Mouse (Mus musculus) layer of hippocampus, postnatal 10 days (tissue): ENCODE data around the gene Tjp2. TPM values are rescaled to one million over a fixed set of nuclear protein-coding genes. Genes with fewer than 3 reads are reported as not detected.
"Not testable (repeated sequence)": the region's sequence is repeated elsewhere in the genome, so short reads cannot be mapped to it uniquely, and the experiment has no call there.

Experiments
- DNase-seq, 2 experiments: peaks; one replicate each; pipeline ENCODE4 v3.0.0; 2021; ENCODE audit warnings: low spot score in 2 of 2
- total RNA-seq, 2 experiments: library from RNA; stranded (reverse); gene quantifications; 2 replicates each; pipeline ENCODE4 v1.2.3; 2021

The Tjp2 gene
- total RNA-seq, 2 experiments from 2014 or later = 20.7 to 25.9 TPM

DNA sequence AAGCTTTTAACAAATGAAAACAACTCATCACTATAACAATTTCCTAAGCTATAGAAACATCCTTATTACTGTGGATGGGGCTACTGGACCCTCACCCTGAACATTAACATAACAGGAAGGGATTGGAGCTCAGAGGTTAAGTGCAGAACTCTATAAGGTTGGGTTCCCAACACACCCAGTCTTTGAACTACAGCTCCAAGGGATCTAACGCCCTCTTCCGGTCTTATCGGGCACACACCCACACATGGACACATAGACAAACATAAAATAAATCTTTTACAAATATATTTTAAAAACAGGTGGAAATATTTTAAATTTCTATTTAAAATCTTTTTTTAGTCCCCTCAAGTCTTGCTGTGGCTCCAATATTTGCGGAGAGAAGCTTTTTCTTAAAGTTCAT, 3.4 kb downstream of the Tjp2 start:
- no peak for DNase-seq

DNA sequence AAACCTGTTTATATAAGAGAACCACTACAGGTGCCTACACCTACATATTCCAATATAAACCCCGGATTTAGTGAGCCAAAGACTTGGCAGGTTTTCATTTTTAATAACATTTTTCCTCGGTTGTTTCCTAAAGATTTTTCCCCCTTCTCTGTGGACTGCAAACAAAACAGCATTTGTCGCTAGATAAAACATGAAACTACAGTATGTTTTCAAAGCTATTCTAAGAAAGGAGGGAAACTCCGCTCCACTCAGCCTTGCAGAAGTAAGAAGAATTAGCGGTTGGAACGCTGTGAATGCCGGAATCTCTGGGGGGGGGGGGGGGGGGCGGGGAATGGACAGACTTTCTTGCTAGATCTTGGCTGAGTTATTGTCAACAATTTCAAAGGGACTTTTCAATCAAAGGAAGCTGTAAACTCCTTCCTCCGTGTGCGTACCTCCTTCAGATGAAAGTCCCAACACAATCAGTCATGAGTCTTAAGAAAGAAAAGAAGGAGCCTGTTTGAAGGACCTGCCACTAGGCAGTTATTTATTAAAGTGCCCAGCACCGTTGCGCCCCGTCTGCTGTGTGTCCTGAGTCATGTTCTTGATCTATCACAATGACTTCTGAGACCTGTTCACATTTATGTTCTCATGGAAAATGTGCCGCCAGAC, 3.9 kb downstream of the Tjp2 start:
- DNase-seq = no peak

DNA sequence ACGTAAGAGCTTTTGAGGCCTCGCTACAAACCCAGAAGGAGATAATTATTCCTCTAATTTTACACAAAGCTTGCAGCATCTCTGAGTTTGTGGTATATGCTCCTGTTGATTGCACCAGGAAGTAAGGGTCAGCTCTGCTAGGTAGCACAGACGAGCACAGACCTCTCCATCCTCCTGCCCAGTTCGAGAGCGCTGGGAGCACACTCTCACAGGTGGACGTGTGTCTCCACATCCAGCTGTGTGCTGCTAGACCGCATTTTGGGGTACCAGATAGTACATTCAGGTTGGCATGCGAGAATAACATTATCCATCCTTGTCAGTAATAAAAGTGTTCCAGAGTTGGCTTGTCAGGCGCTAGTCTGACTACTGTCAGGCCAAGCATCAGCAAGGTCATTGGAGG, 5.8 kb downstream of the Tjp2 start:
- DNase-seq = no peak

DNA sequence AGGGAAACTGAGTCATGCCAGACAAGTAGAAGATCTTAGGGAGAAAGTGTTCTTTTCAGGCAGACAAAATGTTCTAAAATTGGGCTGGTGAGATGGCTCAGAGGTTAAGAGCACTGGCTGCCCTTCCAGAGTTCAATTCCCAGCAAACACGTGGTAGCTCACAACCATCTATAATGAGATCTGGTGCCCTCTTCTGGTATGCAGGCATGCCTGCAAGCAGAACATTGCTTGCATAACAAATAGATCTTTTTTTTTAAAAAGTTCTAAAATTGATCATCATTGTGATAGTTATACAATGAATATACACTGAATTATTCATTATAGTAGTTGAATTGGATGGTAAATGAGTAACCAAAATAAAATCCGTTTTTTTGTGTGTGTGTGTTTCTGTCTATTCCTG, 6.5 kb downstream of the Tjp2 start:
- no peak for DNase-seq

DNA sequence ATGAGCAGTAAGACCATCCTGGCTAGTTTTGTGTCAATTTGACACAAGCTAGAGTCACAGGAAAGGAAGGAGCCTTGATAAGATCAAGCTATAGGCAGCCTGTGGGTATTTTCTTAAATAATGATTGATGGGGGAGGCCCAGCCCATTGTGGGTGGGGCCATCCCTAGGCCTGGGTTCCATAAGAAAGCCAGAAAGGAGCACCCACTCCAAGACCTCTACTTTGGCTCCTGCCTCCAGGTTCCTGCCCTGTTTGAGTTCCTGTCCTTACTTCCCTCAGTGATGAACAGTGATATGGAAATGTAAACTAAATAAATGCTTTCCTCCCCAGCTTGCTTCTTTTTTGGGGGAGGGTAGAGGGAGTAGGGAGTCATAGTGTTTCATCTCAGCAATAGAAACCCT, 7.0 kb downstream of the Tjp2 start:
- DNase-seq = no peak

DNA sequence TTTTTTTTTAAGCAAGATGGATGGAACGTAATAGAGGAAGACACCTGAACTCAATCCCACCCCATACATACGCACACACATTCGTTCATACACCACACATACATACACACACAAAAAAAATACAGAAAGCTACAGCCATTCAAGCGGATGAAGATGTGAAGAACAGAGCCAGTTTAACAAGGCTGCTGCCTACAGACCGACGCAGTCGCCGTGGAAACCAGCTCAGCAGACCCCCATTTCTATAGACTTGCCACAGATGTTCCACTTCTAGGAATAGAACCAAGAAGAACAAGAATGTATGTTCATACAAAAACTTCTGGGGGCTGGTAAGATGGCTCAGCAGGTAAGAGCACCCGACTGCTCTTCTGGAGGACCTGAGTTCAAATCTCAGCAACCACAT, 8.1 kb downstream of the Tjp2 start:
- no peak for DNase-seq

DNA sequence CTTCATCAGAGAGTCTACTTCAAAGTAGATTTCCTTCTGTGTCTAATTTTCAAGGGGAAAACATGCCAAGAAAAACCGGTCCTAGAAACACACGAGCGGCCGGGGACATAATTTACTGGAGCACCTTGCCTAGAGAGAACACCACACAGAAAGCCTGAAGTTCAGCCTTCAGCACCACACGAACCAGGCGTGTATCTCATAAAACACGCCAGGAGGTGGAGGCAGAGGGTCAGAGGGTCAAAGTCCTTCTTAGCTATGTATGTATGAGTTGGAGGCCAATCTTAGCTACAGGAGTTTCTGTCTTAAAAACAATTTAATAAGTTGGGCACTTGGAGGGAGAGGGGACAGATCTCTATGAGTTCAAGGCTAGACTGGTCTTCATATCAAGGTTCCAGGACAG, 9.9 kb downstream of the Tjp2 start:
- DNase-seq = no peak

DNA sequence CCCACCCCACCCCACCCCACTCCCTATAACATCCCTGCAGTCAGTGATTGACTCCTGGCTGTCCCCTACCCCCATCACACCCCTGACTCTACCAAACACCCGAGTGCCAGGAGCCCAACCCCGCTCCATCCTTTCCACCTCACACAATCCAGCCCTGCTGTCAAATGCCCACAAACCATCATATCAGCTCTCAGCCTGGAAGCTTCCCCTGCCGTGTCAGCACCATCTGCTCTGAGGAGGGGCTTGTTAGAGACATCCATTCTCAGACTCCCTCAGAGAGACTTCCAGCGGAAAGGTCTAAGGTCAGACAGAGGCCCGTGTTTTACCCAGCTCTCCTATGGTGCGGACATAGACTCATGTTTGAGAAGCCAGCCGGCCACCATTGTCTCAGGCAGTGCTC, 11.5 kb downstream of the Tjp2 start:
- DNase-seq = no peak

DNA sequence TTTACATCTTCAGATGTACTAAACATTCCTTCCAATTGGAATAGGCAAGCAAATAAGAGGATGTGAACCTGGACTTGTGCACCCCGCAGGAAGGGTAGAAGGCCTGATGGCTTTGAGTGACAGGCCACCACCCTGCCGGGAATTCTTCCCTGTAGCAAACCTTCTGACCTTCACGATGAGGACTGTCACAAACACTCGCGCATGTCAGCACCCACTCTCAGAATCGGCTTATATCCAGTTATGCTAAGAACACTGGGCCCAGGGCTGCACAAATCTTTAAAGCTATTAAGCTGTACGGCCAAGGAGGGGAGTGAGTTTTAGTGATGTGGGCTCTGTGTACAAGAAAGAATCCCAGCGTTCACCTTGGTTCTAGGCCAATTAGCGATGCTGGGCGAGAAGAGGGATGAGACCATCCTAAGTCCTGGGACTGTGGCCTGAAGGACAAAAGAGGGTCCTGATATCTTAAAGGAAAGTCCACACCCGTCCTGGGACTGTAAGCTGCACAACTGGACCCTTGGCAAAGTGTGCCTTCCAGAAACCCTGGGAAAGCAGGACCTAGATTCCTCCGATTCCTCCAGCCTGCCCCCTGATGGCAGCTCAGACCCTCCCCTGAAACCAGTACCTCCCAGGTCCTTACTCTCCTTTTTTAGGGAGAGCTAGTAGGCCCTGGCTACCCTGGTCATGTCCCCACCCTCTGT, 12.1 kb downstream of the Tjp2 start:
- DNase-seq = no peak

DNA sequence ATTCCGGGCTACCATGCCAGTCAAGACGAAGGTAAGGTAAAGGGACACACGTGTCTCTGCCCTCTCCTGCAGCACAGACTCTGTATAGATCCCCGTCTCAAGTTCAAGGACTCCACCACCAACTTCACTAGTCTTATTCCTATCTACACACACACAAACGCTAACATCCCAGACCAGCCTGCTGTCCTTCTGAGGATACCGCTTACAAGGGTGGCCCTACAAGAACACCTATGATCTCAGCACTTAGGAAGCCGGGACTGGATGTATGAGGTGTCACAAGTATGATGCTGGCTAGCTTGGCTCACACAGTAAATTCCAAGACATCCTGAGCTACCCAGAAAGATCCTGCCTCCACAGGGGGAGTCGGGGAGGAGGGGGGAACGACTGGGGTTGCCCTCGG, 13.7 kb downstream of the Tjp2 start:
- DNase-seq = no peak

DNA sequence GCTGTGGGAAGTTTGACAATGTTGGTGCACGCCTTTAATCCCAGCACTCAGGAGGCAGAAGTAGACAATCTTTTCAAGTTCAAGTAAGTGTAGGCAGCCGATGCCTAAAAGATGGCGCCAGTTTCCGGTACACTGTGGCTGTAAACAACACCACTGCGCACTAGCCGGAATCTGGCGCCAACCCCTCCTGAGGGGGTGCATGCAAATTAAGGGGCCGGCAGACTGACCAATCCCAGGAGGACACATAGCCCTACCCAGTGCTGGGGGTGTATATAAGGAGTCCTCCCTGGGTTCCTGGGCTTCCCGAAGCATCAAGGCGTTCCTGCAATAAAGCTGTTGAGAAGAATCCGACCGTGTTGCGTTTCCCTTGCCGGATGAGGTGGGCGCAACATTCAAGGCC, 15.3 kb downstream of the Tjp2 start:
- no peak for DNase-seq

DNA sequence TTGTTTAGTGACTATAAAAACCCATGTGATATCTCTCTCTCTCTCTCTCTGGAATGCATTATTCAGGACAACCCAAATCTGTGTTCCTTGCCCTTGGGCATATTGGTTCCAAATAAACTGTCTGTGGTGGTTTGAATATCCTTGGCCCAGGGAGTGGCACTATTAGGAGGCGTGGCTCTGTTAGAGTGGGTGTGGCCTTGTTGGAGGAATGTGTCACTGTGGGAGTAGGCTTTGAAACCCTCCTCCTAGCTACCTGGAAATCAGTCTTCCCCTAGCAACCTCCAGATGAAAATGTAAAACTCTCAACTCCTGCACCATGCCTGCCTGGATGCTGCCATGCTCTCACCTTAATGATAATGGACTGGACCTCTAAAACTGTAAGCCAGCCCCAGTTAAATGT, 16.9 kb downstream of the Tjp2 start:
- no peak for DNase-seq

DNA sequence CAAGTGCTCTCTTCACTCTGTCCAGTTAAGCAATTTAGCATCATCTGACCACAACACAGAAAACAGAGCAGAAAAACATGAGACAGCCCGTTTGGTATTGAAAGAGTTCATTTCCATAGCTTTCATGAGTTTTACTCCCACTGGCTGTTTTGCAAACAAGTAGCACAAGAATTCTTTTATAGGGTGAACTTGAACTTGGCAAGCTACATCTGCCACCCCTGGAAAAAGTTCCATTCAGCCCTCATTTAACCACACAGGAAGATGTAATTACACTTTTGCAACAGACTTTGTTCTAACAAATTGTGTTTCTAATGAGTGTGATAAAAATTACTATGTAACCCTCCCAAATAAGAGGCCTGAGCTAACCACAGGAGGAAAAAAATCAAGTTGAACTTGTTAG, 19.8 kb downstream of the Tjp2 start:
- no peak for DNase-seq

DNA sequence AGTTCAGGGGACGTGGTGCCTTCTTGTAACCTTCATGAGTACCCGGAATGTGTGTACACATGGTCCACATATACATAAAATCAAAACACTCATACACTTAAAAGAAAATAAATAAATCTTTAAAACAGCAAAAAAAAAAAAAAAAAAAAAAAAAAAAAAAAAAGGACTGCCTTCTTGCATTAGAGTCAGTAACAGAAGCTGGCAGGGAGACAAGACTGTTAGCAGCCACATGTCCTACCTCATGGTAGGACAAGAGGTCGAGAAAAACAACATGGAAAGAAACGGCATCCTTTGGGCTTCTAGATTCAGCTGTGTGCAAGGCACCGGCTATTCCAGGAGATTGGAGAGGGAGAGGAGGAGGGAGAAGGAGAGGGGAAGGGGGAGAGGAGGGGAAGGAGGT, 23.0 kb downstream of the Tjp2 start:
- no peak for DNase-seq

DNA sequence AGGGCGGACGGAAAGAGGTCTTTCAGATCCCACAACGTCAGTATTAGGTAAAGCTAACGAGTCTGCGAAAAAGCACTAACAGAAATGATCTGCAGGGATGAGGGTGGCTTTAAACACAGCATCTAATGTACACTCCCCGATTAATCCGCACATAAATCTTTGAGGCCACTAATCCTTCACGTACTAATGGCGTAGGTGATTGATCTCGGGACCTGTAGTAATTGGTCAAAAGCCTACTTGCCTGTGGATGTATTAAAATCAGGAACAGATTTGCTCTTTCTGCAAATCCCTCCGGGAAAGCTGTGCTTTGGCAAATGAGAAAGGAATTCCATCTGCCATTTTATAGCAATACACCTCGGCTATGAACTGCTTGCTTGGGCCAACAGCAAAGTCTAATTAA, 24.3 kb downstream of the Tjp2 start:
- DNase-seq = no peak

DNA sequence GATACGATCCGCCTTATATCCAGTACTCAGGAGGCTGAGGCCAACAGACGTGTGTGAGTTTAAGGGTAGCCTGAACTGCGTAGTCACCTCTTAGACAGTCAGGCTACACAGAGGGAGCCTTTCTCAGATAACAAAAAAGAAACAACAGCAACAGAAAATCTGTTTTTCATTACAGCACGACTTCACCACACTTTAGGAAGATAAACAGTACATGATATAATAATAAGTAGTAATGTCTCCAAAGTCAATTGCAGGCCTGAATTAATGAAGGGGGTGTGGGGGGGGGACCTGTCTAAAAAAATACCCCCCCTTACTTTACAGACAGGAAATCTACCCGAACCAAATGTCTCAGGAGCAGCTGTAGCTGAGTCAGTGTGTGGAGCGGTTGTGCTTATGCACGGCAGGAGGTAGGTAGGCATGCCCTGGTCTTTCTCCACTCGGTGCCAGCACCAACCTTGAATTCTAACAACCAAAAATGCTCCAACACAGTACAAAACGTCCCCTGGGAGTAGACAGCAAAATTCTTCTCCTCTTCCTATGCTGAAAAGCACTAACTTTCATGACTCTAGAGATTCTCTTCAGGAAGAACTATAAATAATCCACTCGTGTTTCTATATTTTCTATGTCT, 26.0 kb downstream of the Tjp2 start:
- DNase-seq = no peak

DNA sequence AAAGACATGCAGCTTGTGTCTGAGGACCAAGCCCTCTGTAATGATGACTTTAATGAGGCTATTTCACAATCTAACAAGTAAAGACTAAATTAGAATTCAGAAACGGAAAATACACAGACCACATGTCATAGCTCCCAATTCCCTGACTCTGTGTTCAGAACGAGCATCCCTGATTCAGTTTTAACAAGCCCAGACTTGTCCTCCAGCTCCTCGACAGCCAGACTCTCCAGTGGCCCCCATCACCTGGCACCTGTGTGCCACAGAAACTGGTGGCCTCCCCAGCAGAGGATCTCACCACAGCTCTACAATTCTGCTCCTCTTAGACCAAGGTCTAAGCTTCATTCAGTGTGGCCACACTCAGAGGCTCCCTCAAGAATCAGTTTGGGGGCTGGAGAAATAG, 27.5 kb downstream of the Tjp2 start:
- no peak for DNase-seq

DNA sequence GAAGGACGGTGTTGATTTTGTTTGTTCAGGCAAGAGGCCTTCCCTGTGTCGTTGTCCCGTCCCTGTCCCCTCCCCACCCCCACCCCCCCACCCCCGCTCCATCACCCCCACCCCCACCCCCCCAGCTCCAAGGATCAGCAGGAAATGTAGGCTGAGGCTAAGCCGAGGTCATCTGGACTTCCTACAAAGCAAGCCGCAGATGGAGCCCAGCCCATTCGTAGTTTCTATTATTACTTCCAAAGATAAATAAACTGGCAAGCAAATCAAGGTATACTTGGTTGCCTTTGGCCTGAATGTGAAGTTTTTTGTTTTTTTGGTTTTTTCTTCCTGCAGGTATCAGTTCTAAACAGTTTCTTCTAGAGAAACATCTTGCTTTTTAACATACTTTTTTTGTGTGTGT, 29.6 kb downstream of the Tjp2 start:
- no peak for DNase-seq

DNA sequence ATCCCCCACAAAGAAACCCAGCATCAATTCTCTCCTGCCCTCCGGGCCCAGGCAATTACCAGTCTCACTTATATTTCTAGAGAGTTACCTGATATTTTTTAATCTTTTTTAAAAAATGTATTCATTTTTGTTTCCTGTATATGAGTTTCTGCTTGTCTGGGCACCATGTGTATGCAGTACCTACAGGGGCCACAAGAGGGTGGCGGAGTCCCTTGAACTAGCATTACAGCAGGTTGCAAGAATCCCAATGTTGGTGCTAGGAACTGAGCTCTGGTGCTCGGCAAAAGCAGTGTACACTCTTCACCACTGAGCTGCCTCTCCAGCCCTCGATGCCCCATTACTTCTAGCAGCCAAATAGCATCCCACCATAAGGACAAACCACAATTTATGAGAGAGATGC, 30.6 kb downstream of the Tjp2 start:
- DNase-seq = no peak

DNA sequence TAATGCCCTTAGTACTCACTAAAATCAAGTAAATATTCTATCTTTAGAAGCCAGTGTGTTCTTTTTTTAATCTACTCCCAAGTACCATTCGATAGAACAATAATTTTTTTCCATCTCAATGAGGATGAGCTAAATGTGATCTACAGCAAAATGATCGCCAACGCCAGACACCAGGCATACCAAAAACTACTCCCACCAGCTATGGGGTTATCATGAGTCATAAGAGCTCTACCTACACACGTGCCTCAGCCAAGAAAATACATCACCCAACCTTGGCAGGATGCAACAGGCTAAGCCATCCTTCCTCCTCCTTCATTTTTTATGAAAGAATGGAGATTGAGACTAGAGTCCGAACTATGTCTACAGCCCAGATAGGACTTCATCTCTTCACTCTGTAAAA, 31.9 kb downstream of the Tjp2 start:
- DNase-seq = no peak

DNA sequence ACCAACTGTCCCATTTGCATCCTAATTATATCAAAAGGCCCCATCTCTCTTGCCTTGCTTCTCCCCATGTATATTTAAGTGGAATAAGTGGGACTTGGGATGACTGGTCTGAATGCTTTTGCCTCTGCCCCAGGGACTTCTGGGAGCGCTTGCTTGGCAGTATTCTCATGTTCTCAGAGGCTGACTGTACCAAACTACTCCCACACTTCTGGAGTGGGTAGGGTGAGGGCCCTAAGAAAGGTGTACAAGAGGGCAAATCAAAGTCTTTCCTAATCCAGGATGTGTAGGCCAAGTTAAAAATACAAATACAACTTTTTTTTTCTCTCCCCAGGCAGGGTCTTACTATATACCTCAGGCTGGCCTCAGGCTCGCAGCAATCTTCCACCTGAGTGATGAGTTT, 37.0 kb downstream of the Tjp2 start:
- no peak for DNase-seq

DNA sequence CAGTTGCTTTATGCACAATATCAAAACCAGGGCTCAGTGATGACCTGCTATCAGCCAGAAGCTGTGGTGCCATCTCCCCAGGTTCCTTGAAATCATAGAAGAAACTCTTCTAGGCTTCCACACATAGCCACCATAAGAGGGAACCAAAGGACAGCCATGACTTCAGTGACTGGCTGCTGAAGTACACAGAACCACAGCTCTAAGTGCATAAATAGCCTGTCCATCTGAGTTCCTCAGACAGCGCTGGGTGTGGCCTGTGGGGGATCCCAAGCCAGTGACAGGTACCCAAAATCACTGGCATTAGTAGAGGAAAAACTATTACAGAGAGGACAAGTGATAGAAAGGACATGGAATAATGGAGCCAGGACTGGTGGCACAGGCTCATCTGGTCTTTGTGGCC, 37.5 kb downstream of the Tjp2 start:
- DNase-seq = not testable (repeated sequence)

DNA sequence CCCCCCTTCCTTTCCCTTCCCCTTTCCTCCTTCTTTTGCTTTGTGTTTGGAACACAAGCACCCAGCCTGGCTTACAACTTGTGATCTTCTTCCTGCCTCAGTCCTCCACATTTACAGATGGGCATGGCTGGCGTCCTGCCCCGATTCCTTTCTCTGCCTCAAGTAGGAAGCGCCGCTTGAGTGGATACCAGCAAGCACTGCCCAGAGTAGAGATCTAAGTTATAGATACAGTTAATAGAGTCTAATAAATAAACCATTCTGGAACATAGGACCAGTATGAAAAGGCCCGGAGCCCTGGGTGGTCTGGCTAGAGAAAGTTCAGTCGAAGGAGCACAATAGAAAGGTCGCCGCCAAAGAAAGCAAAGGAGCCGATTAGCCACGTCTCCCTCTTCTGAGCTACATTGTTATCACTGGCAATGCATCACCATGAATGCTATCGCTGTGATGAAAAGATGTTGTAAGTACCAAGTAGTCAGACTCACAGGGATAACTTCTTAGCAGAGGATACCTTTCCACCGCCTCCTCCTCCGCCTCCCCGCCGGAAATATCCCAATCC, 41.1 kb downstream of the Tjp2 start:
- no peak for DNase-seq
